Mouse (Mus musculus): ENCODE measurements at regions not wholly inside any gene's neighbourhood (a gene's known extent, or its start where the extent isn't known, plus 50 kb on each side); places are given as distances from the start of the nearest gene placed in this dataset.

- H3K9ac ChIP-seq (ENCODE audit: control insufficient read depth, low read depth, low read length, poor library complexity, severe bottlenecking) = no peak overlapping the region
- H3K4me1 ChIP-seq (ENCODE audit: control insufficient read depth in 1 of 2, insufficient read depth in 2 of 2, low read length in 2 of 2) = peaks cover 8 to 15% of the 10 kb centered on the region in 2 experiments
- H3K9me3 ChIP-seq (replicated peaks; ENCODE audit: insufficient read depth, low read length) = no peaks in the 10 kb centered on the region
- no peaks in the 10 kb centered on the region for H3K27me3 ChIP-seq (ENCODE audit: control insufficient read depth in 1 of 2, insufficient read depth in 2 of 2, low read length in 2 of 2)
- peak overlapping the region in 1 of 2 experiments; percentile 6; a peak in 2 of 4 replicates for H3K4me3 ChIP-seq (ENCODE audit: control insufficient read depth in 1 of 2, insufficient read depth in 1 of 2, low read depth in 2 of 2, low read length in 2 of 2)
- H3K79me2 ChIP-seq (ENCODE audit: control insufficient read depth, insufficient read depth, low read length, poor library complexity) = no peaks in the 10 kb centered on the region
- peaks cover 0 to 21% of the 10 kb centered on the region in 2 experiments; a peak in 2 of 4 replicates for H3K36me3 ChIP-seq (ENCODE audit: control insufficient read depth in 1 of 2, insufficient read depth in 2 of 2, low read length in 2 of 2)
- peak overlapping the region; percentile 88 for H3K27ac ChIP-seq (ENCODE audit: control insufficient read depth, low read depth, low read length)
- peak; percentile 92 for DNase-seq (ENCODE audit: low read depth, low spot score)
- TF ChIP-seq ETS1 (IDR thresholded peaks at IDR 0.05; ENCODE audit: low read depth, low read length) (peak; percentile 96), BHLHE40 (IDR thresholded peaks at IDR 0.05; ENCODE audit: borderline replicate concordance, low read depth, low read length) (peak; percentile 44; the same call in 1 of the 2 replicates), POLR2AphosphoS2 (IDR thresholded peaks at IDR 0.05; ENCODE audit: low read length) (no peak), TAL1 (IDR thresholded peaks at IDR 0.05; ENCODE audit: low read length) (peak; percentile 74), MAX (IDR thresholded peaks at IDR 0.05; ENCODE audit: low read length) (no peak), USF2 (IDR thresholded peaks at IDR 0.05; ENCODE audit: borderline replicate concordance in 1 of 2, insufficient read depth in 1 of 2, low read depth in 1 of 2, low read length in 2 of 2) (no peak), MYB (IDR thresholded peaks at IDR 0.05; ENCODE audit: low read depth, low read length) (peak; percentile 88), TBP (IDR thresholded peaks at IDR 0.05; ENCODE audit: low read depth, low read length) (peak; percentile 48; the same call in 1 of the 2 replicates), GATA1 (IDR thresholded peaks at IDR 0.05; ENCODE audit: low read depth, low read length) (peak; percentile 87), HCFC1 (IDR thresholded peaks at IDR 0.05; ENCODE audit: low read depth, low read length) (0 out of 2 replicates have a peak, but pooled peaks have one; percentile 14), RAD21 (IDR thresholded peaks at IDR 0.05; ENCODE audit: low read depth, low read length) (no peak), MAZ (IDR thresholded peaks at IDR 0.05; ENCODE audit: low read depth, low read length) (peak; percentile 35; the same call in 1 of the 2 replicates), EP300 (IDR thresholded peaks at IDR 0.05; ENCODE audit: low read depth in 1 of 2, low read length in 2 of 2) (peak; percentile 97), CHD2 (IDR thresholded peaks at IDR 0.05; ENCODE audit: low read length) (no peak), ELF1 (IDR thresholded peaks at IDR 0.05; ENCODE audit: low read depth, low read length) (no peak), JUND (IDR thresholded peaks at IDR 0.05; ENCODE audit: low read depth, low read length) (0 out of 2 replicates have a peak, but pooled peaks have one; percentile 39), ZC3H11A (IDR thresholded peaks at IDR 0.05; ENCODE audit: low read depth, low read length) (0 out of 2 replicates have a peak, but pooled peaks have one; percentile 16), RCOR1 (IDR thresholded peaks at IDR 0.05; ENCODE audit: low read depth, low read length) (peak; percentile 80), TCF12 (IDR thresholded peaks at IDR 0.05; ENCODE audit: low read depth, low read length) (peak; percentile 81), USF1 (IDR thresholded peaks at IDR 0.05; ENCODE audit: low read depth, low read length) (no peak), MEF2A (IDR thresholded peaks at IDR 0.05; ENCODE audit: extremely low read depth, insufficient replicate concordance, low read depth, low read length, poor library complexity, severe bottlenecking) (peak; percentile 69; the same call in 1 of the 2 replicates), SIN3A (IDR thresholded peaks at IDR 0.05; ENCODE audit: low read length) (peak; percentile 61; the same call in 1 of the 2 replicates), MAFK (IDR thresholded peaks at IDR 0.05; ENCODE audit: borderline replicate concordance, low read depth, low read length) (peak; percentile 84), ZKSCAN1 (IDR thresholded peaks at IDR 0.05; ENCODE audit: low read depth, low read length) (no peak)
Measured at GRCm38 (mm10) chr2:149283274-149283673, 121.6 kb upstream of the Cst10 start.
